10 mouse cellular contexts compared by ENCODE assay signal in the genomic region with DNA sequence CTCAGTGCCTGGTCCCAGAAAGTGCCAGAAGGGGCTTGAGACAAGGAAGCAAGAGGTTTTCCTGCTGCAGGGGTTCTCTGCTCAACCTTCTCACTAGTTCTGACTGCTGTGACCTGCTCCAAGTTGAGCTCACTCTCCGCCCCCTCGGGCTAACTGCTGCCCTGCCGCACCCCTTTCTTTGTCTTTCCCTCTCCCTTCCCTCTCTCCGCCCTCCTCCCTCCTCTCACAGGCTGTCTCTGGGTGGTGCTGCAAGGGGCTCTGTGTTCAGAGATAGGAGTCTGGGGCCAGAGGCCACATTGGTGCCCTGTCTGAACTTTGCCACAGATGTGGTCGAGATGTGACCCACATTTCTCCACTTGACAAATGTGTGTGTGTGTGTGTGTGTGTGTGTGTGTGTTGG. TPM values are rescaled to one million over a fixed set of nuclear protein-coding genes. Genes with fewer than 3 reads are reported as not detected.
DNase-seq lines count a peak whose midpoint lies in the region; ATAC-seq lines count a peak whose summit lies in the region.
"Had no signal": no experiment of that assay in that cellular context is flagged by ENCODE, and none has a peak within 500 bp of the region (broad histone marks: within the 10 kb centered on the region; RNA-seq: fewer than 3 reads in every experiment).

A gene (minus strand): TSS at position 375 of the 400 bp plus-strand sequence.

- no peaks in the 10 kb centered on the region for H3K27me3 ChIP-seq in neural tube, embryonic 12.5 days (replicated peaks)

- H3K9ac ChIP-seq in neural tube, embryonic 12.5 days: peak within 1 kb of the TSS; percentile 18; the same call in 1 of the 2 replicates

- no peak within 1 kb of the TSS for H3K4me3 ChIP-seq in neural tube, embryonic 12.5 days

- H3K9me3 ChIP-seq in neural tube, embryonic 12.5 days: no peaks in the 10 kb centered on the region

- H3K4me2 ChIP-seq in neural tube, embryonic 12.5 days (replicated peaks): no peak within 1 kb of the TSS

- H3K27ac ChIP-seq in neural tube, embryonic 12.5 days: no peak within 1 kb of the TSS

- DNase-seq in kidney, postnatal 10 days: peak; percentile 54
- no peak for DNase-seq in kidney, adult 11 months
- DNase-seq in embryo, embryonic 10 days (ENCODE audit: low spot score): peak; percentile 70
- no peak for DNase-seq in large intestine, adult 2 months (ENCODE audit: low read depth, low spot score)
- no peak for DNase-seq in right cerebral cortex, postnatal 25 days
- DNase-seq in adrenal gland, adult 18-20 months (ENCODE audit: low spot score in 2 of 2): no peak
- DNase-seq in spleen, postnatal 10 days (ENCODE audit: low spot score in 2 of 2): no peak
- DNase-seq: adrenal gland, adult 8-10 months; layer of hippocampus, postnatal 36 days had no signal

- H3K36me3 ChIP-seq in neural tube, embryonic 12.5 days: no peaks in the 10 kb centered on the region

- peaks cover 14% of the 10 kb centered on the region for H3K4me1 ChIP-seq in neural tube, embryonic 12.5 days

- ATAC-seq in neural tube, embryonic 12.5 days (ENCODE audit: low FRiP score, low read depth): no peak

- 9% methylated on average over 5 of the region's 5 CpGs for WGBS in large intestine, adult 2 months
- WGBS in neural tube, embryonic 12.5 days: 10% methylated on average over 5 of the region's 5 CpGs

RNA-seq across cellular contexts. Expression of the gene that starts here (rescaled TPM):
- 53.9 and 56.0 TPM in 2 replicates for polyA plus RNA-seq in large intestine, adult 2 months (2012; rRNA removed)
- 1.7 and 2.1 TPM in 2 replicates for polyA plus RNA-seq in neural tube, embryonic 12.5 days (2016; fragmentation: Nextera tagmentation; extraction: Ambion mirVana)
- total RNA-seq in adrenal gland, adult 18-20 months (2021): 1 to 10 TPM in 1 of 2 experiments, under 1 TPM in 1; 0.73 to 1.0 TPM

Comparison
In these comparisons a context has a peak if more than half of its experiments do, and no peak if none do; other contexts are left out.
1. RNA of the gene that starts here (polyA plus RNA-seq): 53.9 to 56.0 TPM in large intestine, adult 2 months; 1.7 to 2.1 TPM in neural tube, embryonic 12.5 days; every median in the first group is over 10 times any median in the second.
2. DNase-seq: peak in kidney, postnatal 10 days (single experiment) and embryo, embryonic 10 days (single experiment); none in kidney, adult 11 months (single experiment), large intestine, adult 2 months (single experiment), right cerebral cortex, postnatal 25 days (single experiment), adrenal gland, adult 18-20 months (0 of 2) and spleen, postnatal 10 days (0 of 2).